Mouse (Mus musculus): ENCODE data around the gene Sema4b.

GRCm38 (mm10) chr7:80172069-80172956 is 14.3 kb upstream of the Sema4b start:
- TF ChIP-seq CTCF (IDR thresholded peaks at IDR 0.05; ENCODE audit: low read depth, low read length) = no peak
- TF ChIP-seq POLR2AphosphoS5 (IDR thresholded peaks at IDR 0.05; ENCODE audit: insufficient replicate concordance, low read depth, low read length) = no peak

All from G1E (cell line).